Mouse (Mus musculus) left cerebral cortex, adult 2 months (tissue): ENCODE results near the gene Phex. TPM values are rescaled to one million over a fixed set of nuclear protein-coding genes. Genes with fewer than 3 reads are reported as not detected.

Experiments used
- DNase-seq, 2 experiments: peaks; one replicate each; pipeline ENCODE4 v3.0.0; 2021 to 2022; ENCODE audit warnings: low spot score in 2 of 2, mixed read lengths in 1 of 2; ENCODE audit errors: extremely low spot score in 1 of 2
- H3K27ac ChIP-seq: fragments of 200-600 bp; 2 replicates; pipeline ENCODE4 v1.8.1; 2022
- H3K4me3 ChIP-seq: fragments of 200-600 bp; 2 replicates; pipeline ENCODE4 v1.8.1; 2022
- CTCF ChIP-seq: fragments of 200-600 bp; IDR thresholded peaks from 2 replicates; pipeline ENCODE4 v1.8.1; 2022; ENCODE audit warnings: antibody characterized with exemption, mild to moderate bottlenecking, moderate library complexity
- intact Hi-C: fragments of 180-260 bp; cut with DNase I; formaldehyde crosslinking; loops from one replicate; pipeline ENCODE4 v1.15.1; 2025
- total RNA-seq, 2 experiments: library from RNA; stranded (reverse); gene quantifications; 2 replicates each; pipeline ENCODE4 v1.2.3; 2021

Phex gene
- total RNA-seq, 2 experiments from 2014 or later = 0.41 to 0.56 TPM

GRCm38 (mm10) chrX:157306796-157307405 is 108.2 kb downstream of the Phex start:
- no peak for TF ChIP-seq CTCF
- intact Hi-C loops = loop anchor here (5.0 to 10.0 kb wide), 3 partner anchors 392 to 1932 kb away; no protein-coding TSS in a partner anchor
- H3K27ac ChIP-seq = no peak overlapping the region
- no peak overlapping the region for H3K4me3 ChIP-seq
- no peak for DNase-seq

DNA sequence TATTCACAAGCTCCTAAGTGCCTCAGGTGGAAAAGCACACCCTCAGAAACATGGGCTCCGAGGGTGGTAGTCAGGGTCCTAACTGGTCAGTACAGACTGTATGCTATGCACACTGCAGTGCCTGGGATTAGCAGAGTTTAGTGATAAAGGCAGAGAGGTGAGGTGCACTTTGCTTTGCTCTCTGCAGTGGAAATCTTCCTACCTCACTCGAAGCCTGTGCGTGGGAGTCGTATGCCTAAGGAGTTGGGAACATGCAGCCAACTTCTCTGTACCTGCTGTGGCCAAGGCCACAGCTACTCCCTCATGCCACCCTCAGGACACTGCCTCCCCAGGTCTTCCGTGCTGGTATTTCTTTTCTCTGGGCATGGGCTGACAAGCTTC is 109.3 kb downstream of the Phex start:
- intact Hi-C loops = loop anchor here (5.0 to 10.0 kb wide), 3 partner anchors 391 to 1931 kb away; no protein-coding TSS in a partner anchor
- TF ChIP-seq CTCF = no peak
- Histone ChIP-seq H3K4me3 (no peak overlapping the region), H3K27ac (no peak overlapping the region)
- no peak for DNase-seq

GRCm38 (mm10) chrX:157305193-157305851 is 109.8 kb downstream of the Phex start:
- H3K27ac ChIP-seq = no peak overlapping the region
- no peak for DNase-seq
- H3K4me3 ChIP-seq = no peak overlapping the region
- no peak for TF ChIP-seq CTCF
- intact Hi-C loops = loop anchor here (5.0 to 10.0 kb wide), 3 partner anchors 391 to 1931 kb away; no protein-coding TSS in a partner anchor

- Histone ChIP-seq H3K4me3 (no peak overlapping the region), H3K27ac (no peak overlapping the region)
- DNase-seq = no peak
- TF ChIP-seq CTCF = no peak
- intact Hi-C loops = no loop called here
These were observed 122.7 kb downstream of the Phex start for GRCm38 (mm10) chrX:157292411-157292810.

DNA sequence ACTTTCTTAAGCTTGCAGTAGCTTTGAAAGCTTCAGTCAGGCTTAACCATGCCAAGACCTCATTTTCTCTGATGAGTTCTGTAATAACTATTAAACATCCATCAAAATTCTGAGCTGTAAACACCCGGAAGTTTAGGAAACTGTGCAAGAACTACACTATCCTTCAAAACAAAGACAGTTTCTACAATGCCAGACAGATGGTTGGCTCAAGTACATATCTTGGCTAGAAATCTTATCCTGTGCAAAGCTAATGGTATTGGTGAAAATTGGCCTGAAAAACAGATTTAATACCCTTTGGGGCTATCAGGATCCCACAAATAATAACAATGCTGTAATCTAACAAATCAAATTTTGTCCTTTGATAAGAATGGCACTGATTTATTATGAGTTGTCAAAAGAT is 138.5 kb downstream of the Phex start:
- DNase-seq = no peak
- TF ChIP-seq CTCF = no peak
- no peak overlapping the region for H3K4me3 ChIP-seq
- H3K27ac ChIP-seq = no peak overlapping the region
- intact Hi-C loops = no loop called here

GRCm38 (mm10) chrX:157273291-157273690 is 141.8 kb downstream of the Phex start:
- H3K4me3 ChIP-seq = no peak overlapping the region
- TF ChIP-seq CTCF = no peak
- H3K27ac ChIP-seq = no peak overlapping the region
- DNase-seq = no peak
- intact Hi-C loops = no loop called here

- no peak overlapping the region for H3K27ac ChIP-seq
- H3K4me3 ChIP-seq = no peak overlapping the region
- intact Hi-C loops = no loop called here
- no peak for DNase-seq
- no peak for TF ChIP-seq CTCF
These were observed 143.5 kb downstream of the Phex start for GRCm38 (mm10) chrX:157271609-157272008.

- DNase-seq = no peak
- no peak for TF ChIP-seq CTCF
- Histone ChIP-seq H3K27ac (no peak overlapping the region), H3K4me3 (no peak overlapping the region)
- intact Hi-C loops = no loop called here
These were observed 145.3 kb downstream of the Phex start for GRCm38 (mm10) chrX:157269726-157270305.

DNA sequence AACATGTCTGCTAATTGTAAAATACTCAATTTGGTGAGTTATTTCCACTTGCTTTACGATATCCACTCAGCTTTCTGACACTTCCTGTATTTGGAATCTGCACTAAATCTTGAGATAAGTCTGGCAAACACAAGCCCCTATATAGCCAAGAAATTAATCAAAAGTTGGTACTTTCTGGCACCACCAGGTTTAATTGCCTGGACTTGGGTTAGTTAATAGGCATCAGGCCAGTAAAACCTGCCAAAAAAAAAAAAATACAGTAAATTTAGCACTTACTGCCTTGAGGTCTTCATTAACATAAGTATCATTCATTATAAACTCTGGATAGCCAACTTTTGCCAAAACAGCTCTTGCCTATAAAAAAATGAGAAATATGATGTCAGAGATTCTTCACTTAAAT is 147.0 kb downstream of the Phex start:
- intact Hi-C loops = no loop called here
- Histone ChIP-seq H3K27ac (no peak overlapping the region), H3K4me3 (no peak overlapping the region)
- TF ChIP-seq CTCF = no peak
- no peak for DNase-seq

DNA sequence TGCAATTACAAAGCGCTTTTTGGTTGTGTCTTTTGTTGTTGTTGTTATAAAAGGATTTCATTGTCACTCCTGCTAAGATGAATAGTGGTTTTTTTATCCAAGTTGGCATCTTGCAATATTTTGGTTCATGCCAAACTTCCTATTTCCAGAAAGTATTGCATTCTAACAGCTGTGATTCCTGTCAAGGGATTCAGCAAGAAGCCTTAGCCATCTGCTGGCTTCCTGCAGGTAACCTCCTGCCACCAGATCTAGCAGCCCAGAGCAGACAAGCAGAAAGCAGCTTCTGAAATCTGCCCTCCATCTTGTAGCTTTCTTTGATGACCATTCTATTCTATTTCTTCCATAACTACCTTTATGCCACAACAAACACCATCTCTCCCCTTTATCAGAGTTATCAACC is 212.4 kb downstream of the Phex start:
- intact Hi-C loops = no loop called here

GRCm38 (mm10) chrX:157184167-157184566 is 230.9 kb downstream of the Phex start:
- no peak for TF ChIP-seq CTCF
- intact Hi-C loops = no loop called here
- Histone ChIP-seq H3K27ac (no peak overlapping the region), H3K4me3 (no peak overlapping the region)
- no peak for DNase-seq

More for the DNA sequence above, 212.4 kb downstream of the Phex start:
- Histone ChIP-seq H3K4me3 (no peak overlapping the region), H3K27ac (no peak overlapping the region)
- DNase-seq = no peak
- no peak for TF ChIP-seq CTCF

GRCm38 (mm10) chrX:157180845-157181244 is 234.3 kb downstream of the Phex start:
- TF ChIP-seq CTCF = no peak
- intact Hi-C loops = no loop called here
- DNase-seq = no peak
- Histone ChIP-seq H3K4me3 (no peak overlapping the region), H3K27ac (no peak overlapping the region)

GRCm38 (mm10) chrX:157164142-157164541 is 251.0 kb downstream of the Phex start:
- intact Hi-C loops = no loop called here

More at GRCm38 (mm10) chrX:157164142-157164541, 251.0 kb downstream of the Phex start:
- H3K4me3 ChIP-seq = no peak overlapping the region
- no peak for DNase-seq
- H3K27ac ChIP-seq = no peak overlapping the region
- no peak for TF ChIP-seq CTCF
